Mouse (Mus musculus) MN1 (cell line): ENCODE results near the gene Slc22a21.
A peak's percentile ranks its signal among the peaks of the same experiment; 100 is the strongest.
"Not testable (repeated sequence)": the region's sequence is repeated elsewhere in the genome, so short reads cannot be mapped to it uniquely, and the experiment has no call there.

Experiments used
- DNase-seq: peaks from one replicate; pipeline ENCODE4 v3.0.0-alpha.2; 2016; ENCODE audit warnings: low spot score

Gene Slc22a21

GRCm38 (mm10) chr11:53979788-53980621 lies at the start of gene Slc22a21:
TSS of gene Slc22a21 (minus strand) at chr11:53980332.
- DNase-seq = peak; percentile 75

DNA sequence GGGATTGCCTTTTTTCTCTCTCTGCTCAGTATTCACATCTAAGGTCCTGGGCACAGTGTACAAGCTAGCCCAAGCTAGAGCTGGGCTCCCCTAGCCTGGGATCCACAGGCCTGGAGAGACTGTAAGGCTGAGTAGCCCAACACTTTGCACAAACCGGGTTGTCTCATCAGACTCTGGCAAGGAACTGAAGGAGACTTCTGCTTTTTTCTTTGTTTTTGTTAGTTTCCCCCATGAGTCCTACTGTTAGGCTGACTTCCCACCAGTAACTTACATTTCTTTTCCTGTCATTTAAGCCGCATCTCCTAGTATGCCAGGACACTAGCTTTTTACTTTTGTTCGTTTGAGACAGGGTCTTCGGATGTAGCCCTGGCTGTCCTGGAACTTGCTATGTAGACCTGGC lies 48.9 kb upstream of the Slc22a21 start:
- DNase-seq = no peak

GRCm38 (mm10) chr11:54028044-54028951 lies 48.2 kb upstream of the Slc22a21 start, which contains the start of gene Slc22a4:
TSS of gene Slc22a4 (minus strand) at chr11:54028090.
- DNase-seq = peak; percentile 93

GRCm38 (mm10) chr11:54027131-54028043 lies 47.3 kb upstream of the Slc22a21 start:
- no peak for DNase-seq

GRCm38 (mm10) chr11:54026491-54027041 lies 46.4 kb upstream of the Slc22a21 start:
- no peak for DNase-seq

GRCm38 (mm10) chr11:54021396-54022093 lies 41.4 kb upstream of the Slc22a21 start:
- DNase-seq = no peak

- DNase-seq = no peak
These were observed 39.0 kb upstream of the Slc22a21 start for GRCm38 (mm10) chr11:54018893-54019732.

DNA sequence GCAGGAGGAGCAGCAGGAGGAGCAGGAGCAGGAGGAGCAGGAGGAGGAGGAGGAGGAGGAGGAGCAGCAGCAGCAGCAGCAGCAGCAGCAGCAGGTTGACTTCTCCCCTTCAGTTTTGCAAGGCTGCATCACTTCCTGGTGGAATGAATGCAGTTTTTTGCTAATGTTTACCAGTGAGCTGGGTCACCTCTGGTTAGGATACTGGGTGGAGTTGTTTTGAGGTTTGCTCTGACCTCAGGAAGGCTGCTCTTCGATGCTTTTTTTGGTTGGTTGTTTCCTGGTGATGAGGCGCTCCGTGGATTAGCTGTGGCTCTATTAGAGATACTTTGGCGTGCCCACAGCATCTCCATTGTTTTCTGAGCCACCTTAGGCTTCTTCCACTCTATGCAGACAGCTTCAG lies 37.5 kb upstream of the Slc22a21 start:
- no peak for DNase-seq

DNA sequence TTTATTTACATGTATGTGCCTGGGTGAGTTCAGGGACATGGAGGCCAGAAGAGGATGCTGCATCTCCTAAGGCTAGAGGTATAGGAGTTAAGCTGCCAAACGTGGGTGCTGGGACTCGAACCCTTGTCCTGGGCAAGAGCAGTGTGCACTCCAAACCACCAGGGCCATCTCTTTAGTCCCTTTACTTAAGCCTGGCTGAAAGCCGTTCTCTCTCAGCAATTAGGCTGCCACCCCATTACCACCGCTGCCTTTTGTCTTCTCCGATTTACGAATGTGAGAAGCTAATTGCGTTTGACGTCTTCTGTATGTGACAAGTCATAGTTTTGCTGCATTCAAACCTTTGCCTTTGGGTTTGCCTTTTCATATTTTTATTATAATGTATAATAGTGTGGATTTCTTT lies 35.9 kb upstream of the Slc22a21 start:
- DNase-seq = no peak

- no peak for DNase-seq
These were observed 32.8 kb upstream of the Slc22a21 start for GRCm38 (mm10) chr11:54012961-54013360.

GRCm38 (mm10) chr11:54011255-54011654 lies 31.1 kb upstream of the Slc22a21 start:
- no peak for DNase-seq

DNA sequence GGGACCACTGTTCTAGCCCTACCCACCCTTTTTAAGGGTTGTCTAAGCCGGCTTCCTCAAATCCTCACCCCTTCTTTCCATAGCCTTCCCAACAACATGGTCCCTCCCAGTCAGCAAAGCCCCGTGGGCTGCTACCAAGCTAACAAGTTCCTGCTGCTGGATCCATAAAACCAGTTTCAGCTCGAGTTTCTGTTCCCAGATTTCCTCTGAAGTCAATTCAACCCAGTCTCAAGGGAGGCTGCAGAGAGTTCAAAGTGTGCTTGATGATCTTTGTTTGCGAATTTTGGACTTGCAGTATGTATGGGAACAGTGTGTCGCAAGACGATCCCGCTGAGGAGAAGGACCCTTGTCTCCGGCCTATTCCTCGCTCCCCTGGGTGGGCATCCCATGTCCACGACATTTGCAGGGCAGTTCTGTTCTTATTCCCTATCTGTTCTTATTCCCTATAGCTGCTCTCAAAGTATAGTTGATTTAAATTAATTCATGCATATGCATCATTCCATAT lies 28.3 kb upstream of the Slc22a21 start:
- no peak for DNase-seq

DNA sequence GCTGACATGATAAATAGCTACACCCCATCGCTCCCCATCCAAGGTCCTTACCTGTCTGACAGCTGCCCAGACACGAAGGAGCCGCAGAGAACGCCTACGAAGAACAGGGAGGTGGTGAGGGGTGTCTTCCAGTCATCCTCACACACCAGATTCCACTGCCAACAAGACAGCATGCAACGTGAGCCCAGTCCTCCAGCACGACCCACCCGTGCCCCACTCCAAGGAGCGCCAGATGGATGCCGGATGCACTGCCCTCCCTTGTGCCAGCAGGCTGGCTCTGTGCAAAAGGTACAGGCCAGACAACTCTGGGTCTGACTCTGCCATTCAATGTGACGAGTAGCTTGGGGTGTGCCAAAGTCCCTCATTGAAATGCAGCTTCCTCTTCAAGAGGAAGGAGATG lies 27.6 kb upstream of the Slc22a21 start:
- DNase-seq = no peak

GRCm38 (mm10) chr11:54006901-54007300 lies 26.8 kb upstream of the Slc22a21 start:
- DNase-seq = no peak

DNA sequence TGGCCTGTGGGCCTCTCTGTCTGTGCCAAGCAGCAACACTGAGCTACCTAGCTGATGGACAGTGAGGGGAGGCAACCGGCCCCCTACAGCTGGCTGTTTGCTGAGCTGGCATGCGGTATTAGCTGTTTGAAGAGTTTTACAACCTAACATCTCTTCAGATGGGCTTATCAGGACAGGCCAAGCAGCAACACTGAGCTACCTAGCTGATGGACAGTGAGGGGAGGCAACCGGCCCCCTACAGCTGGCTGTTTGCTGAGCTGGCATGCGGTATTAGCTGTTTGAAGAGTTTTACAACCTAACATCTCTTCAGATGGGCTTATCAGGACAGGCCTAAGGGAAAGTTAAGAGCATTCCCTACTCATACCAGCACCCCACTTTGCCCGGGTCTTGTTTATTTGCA lies 26.2 kb upstream of the Slc22a21 start:
- not testable (repeated sequence) for DNase-seq

DNA sequence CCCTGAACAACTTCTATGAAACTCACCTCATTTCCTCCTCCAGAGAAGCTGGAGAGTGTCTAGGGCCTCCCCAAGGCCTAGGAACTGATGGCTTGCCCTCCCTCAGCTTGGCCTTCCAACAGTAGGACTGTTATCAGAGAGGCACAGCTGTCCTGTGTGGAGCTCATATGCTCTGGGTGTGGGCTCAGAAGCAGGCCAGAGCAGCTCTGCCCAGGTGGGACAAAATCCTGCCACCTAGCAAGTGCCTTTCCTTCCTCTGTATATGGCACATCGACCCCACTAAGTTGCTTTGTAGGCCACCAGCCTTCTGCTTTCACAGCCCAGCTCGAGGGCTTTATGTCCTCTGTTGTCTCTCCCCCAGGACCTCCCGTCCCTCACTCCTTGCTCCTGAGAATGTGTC lies 24.6 kb upstream of the Slc22a21 start:
- DNase-seq = no peak

DNA sequence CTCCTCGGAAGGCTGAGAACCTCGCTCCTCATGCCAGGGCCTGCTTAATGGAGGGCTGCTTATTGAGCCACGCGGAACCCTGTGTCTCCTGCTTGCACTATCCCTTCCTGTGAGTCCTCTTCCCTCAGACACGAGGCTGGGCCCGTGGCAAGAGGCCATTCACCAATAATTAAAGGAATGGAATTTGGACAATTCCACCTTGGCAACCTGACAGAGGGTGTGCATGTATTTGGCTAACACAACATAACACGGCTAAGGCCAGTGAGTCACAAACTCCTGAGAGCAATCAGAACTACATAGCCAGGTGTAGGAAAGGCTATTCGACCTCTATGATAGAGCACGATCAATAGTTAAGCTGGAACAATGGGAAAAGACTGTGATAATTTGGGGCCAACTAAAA lies 24.1 kb upstream of the Slc22a21 start:
- no peak for DNase-seq

DNA sequence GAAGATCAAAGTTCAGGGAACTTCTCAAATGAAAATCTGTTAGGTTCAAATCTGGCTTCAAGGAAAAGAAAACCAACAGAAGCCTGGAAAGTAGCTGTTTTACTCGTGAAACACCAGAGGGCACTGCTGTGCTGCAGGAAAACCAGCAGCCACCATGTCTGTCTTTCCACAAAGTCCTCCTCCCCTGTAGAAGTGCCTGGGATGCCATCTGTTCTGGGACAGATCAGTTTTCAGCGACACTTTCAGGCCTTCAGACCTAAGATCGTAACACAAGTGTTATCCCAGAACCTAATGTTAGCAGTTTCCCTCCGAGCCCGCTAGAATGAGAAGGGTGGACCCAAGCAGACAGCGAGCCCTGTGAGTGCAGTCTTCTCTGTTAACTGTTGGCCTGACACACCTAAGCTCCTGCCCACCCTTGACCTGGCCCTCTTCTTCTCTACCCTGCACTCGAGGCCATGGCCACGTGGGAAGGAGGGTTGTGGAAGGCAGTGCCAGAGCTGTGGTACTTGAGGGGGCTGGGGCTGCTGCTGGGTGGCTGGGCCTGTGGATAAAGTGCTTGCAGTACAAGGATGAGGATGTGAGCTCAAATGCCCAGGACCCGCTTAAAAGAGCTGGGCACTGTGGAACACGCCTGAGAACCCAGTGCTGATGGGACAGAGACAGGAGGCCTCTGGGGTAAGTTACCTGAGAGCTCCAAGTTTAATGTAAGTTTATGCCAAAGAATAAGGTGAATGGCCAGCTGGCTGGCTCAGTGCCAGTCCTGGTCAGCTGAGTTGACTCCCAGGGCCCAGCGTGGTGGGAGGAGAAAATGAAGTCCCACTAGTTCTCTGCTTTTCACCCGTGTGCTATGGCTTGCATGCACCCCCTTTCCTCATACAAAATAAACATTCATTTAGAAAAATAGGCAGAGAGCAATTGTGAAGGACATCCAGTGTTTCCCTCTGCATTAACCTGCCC lies 22.9 kb upstream of the Slc22a21 start:
- peak; percentile 84 for DNase-seq
